Mouse (Mus musculus) midbrain, embryonic 10.5 days (tissue): Measurements from ENCODE around the gene Map3k6. TPM values are rescaled to one million over a fixed set of nuclear protein-coding genes. Genes with fewer than 3 reads are reported as not detected.

Experiments used
- DNase-seq: peaks from one replicate; pipeline ENCODE4 v3.0.0-alpha.2; 2017; ENCODE audit warnings: low spot score
- H3K27ac ChIP-seq: fragments of 300-500 bp; sonication (generic); replicated peaks from 2 replicates; pipeline ENCODE4 v1.5.1; 2016; ENCODE audit warnings: mild to moderate bottlenecking
- H3K27me3 ChIP-seq: fragments of 300-500 bp; sonication (generic); 2 replicates; pipeline ENCODE4 v1.6.1; 2016; ENCODE audit warnings: low read depth, mild to moderate bottlenecking; ENCODE audit not compliant: poor library complexity, severe bottlenecking
- H3K36me3 ChIP-seq: fragments of 300-500 bp; sonication (generic); 2 replicates; pipeline ENCODE4 v1.6.1; 2016; ENCODE audit warnings: mild to moderate bottlenecking, moderate library complexity
- H3K4me1 ChIP-seq: fragments of 300-500 bp; sonication (generic); 2 replicates; pipeline ENCODE4 v1.6.1; 2016
- H3K4me3 ChIP-seq: fragments of 300-500 bp; sonication (generic); 2 replicates; pipeline ENCODE4 v1.5.1; 2016; ENCODE audit warnings: mild to moderate bottlenecking, moderate library complexity
- H3K9me3 ChIP-seq: fragments of 300-500 bp; sonication (generic); replicated peaks from 2 replicates; pipeline ENCODE4 v1.6.1; 2016; ENCODE audit warnings: mild to moderate bottlenecking
- WGBS: fragments of 180-500 bp; shearing (Covaris S2); methylation state at CpG from one replicate; pipeline ENCODE4 v1.1.7; 2016; 5-methylcytosine and 5-hydroxymethylcytosine counted together
- polyA plus RNA-seq: library from polyadenylated mRNA; unstranded; fragments of >200 nt; fragmentation: Nextera tagmentation; extraction: Ambion mirVana; gene quantifications from 2 replicates; pipeline ENCODE4 v1.2.1, GENCODE M21; 2016

Map3k6 gene
- 2.6 and 3.0 TPM in 2 replicates for polyA plus RNA-seq

- H3K4me3 ChIP-seq: peak within 1 kb of the TSS; percentile 70
- H3K27ac ChIP-seq: peak within 1 kb of the TSS; percentile 83
- peaks cover 34% of the 10 kb centered on the region for H3K4me1 ChIP-seq
- no peaks in the 10 kb centered on the region for H3K36me3 ChIP-seq
- peak; percentile 38 for DNase-seq
- peaks cover 88% of the 10 kb centered on the region for H3K27me3 ChIP-seq
- H3K9me3 ChIP-seq: no peaks in the 10 kb centered on the region
- 4% methylated on average over 16 of the region's 16 CpGs for WGBS
These were observed at the start of gene Map3k6 for GRCm38 (mm10) chr4:133240490-133240921. Gene Map3k6 (plus strand): TSS chr4:133240818.

- H3K4me1 ChIP-seq: peaks cover 62% of the 10 kb centered on the region
- no peak overlapping the region for H3K4me3 ChIP-seq
- H3K9me3 ChIP-seq: no peaks in the 10 kb centered on the region
- no peaks in the 10 kb centered on the region for H3K27me3 ChIP-seq
- 87% methylated on average over 10 of the region's 11 CpGs for WGBS
- DNase-seq: no peak
- 0 out of 2 replicates have a peak overlapping the region, but pooled peaks have one; percentile 2 for H3K27ac ChIP-seq
- H3K36me3 ChIP-seq: peaks cover 75% of the 10 kb centered on the region
These were observed 46.1 kb upstream of the Map3k6 start for GRCm38 (mm10) chr4:133194482-133194881.

GRCm38 (mm10) chr4:133195014-133195413, 45.6 kb upstream of the Map3k6 start:
- 72% methylated on average over 4 of the region's 4 CpGs for WGBS
- Histone ChIP-seq H3K27me3 (no peaks in the 10 kb centered on the region), H3K4me3 (no peak overlapping the region), H3K27ac (no peak overlapping the region), H3K36me3 (peaks cover 70% of the 10 kb centered on the region), H3K4me1 (peaks cover 62% of the 10 kb centered on the region), H3K9me3 (no peaks in the 10 kb centered on the region)
- no peak for DNase-seq

GRCm38 (mm10) chr4:133196136-133196535, 44.5 kb upstream of the Map3k6 start:
- WGBS: 73% methylated on average over 2 of the region's 2 CpGs
- H3K4me1 ChIP-seq: peaks cover 68% of the 10 kb centered on the region
- H3K4me3 ChIP-seq: no peak overlapping the region
- peaks cover 59% of the 10 kb centered on the region for H3K36me3 ChIP-seq
- DNase-seq: no peak
- no peaks in the 10 kb centered on the region for H3K27me3 ChIP-seq
- H3K27ac ChIP-seq: peak overlapping the region; percentile 58; the same call in 1 of the 2 replicates
- no peaks in the 10 kb centered on the region for H3K9me3 ChIP-seq

GRCm38 (mm10) chr4:133196852-133197251, 43.8 kb upstream of the Map3k6 start:
- 32% methylated on average over 7 of the region's 7 CpGs for WGBS
- no peak for DNase-seq
- Histone ChIP-seq H3K9me3 (no peaks in the 10 kb centered on the region), H3K27me3 (no peaks in the 10 kb centered on the region), H3K4me1 (peaks cover 75% of the 10 kb centered on the region), H3K36me3 (peaks cover 52% of the 10 kb centered on the region), H3K4me3 (no peak overlapping the region), H3K27ac (peak overlapping the region; percentile 82)

GRCm38 (mm10) chr4:133197355-133197754, 43.3 kb upstream of the Map3k6 start:
- WGBS: 9% methylated on average over 5 of the region's 5 CpGs
- H3K4me3 ChIP-seq: no peak overlapping the region

GRCm38 (mm10) chr4:133197801-133198286, 42.8 kb upstream of the Map3k6 start:
- Histone ChIP-seq H3K4me1 (peaks cover 76% of the 10 kb centered on the region), H3K36me3 (peaks cover 42% of the 10 kb centered on the region), H3K27ac (peak overlapping the region; percentile 82), H3K4me3 (no peak overlapping the region), H3K9me3 (no peaks in the 10 kb centered on the region), H3K27me3 (no peaks in the 10 kb centered on the region)
- DNase-seq: peak; percentile 44
- WGBS: 15% methylated on average over 13 of the region's 13 CpGs

More at GRCm38 (mm10) chr4:133197355-133197754, 43.3 kb upstream of the Map3k6 start:
- Histone ChIP-seq H3K4me1 (peaks cover 76% of the 10 kb centered on the region), H3K36me3 (peaks cover 47% of the 10 kb centered on the region), H3K27me3 (no peaks in the 10 kb centered on the region), H3K27ac (peak overlapping the region; percentile 82), H3K9me3 (no peaks in the 10 kb centered on the region)
- DNase-seq: no peak

GRCm38 (mm10) chr4:133198337-133199180, 42.1 kb upstream of the Map3k6 start:
- no peaks in the 10 kb centered on the region for H3K9me3 ChIP-seq
- peaks cover 35% of the 10 kb centered on the region for H3K36me3 ChIP-seq
- DNase-seq: peak; percentile 69
- H3K4me3 ChIP-seq: peak overlapping the region; percentile 26
- H3K4me1 ChIP-seq: peaks cover 79% of the 10 kb centered on the region
- WGBS: 14% methylated on average over 19 of the region's 19 CpGs
- H3K27ac ChIP-seq: peak overlapping the region; percentile 82
- H3K27me3 ChIP-seq: no peaks in the 10 kb centered on the region

- Histone ChIP-seq H3K36me3 (peaks cover 23% of the 10 kb centered on the region), H3K4me3 (no peak overlapping the region), H3K9me3 (no peaks in the 10 kb centered on the region), H3K4me1 (peaks cover 82% of the 10 kb centered on the region), H3K27ac (peak overlapping the region; percentile 75), H3K27me3 (no peaks in the 10 kb centered on the region)
- no peak for DNase-seq
- 75% methylated on average over 6 of the region's 6 CpGs for WGBS
These were observed 40.9 kb upstream of the Map3k6 start for GRCm38 (mm10) chr4:133199743-133200142.

- Histone ChIP-seq H3K36me3 (peaks cover 17% of the 10 kb centered on the region), H3K27me3 (no peaks in the 10 kb centered on the region), H3K4me3 (no peak overlapping the region), H3K27ac (peak overlapping the region; percentile 75), H3K4me1 (peaks cover 81% of the 10 kb centered on the region), H3K9me3 (no peaks in the 10 kb centered on the region)
- DNase-seq: no peak
- 52% methylated on average over 21 of the region's 21 CpGs for WGBS
These were observed 40.3 kb upstream of the Map3k6 start for GRCm38 (mm10) chr4:133200343-133200742.

- 79% methylated on average over 8 of the region's 8 CpGs for WGBS
- H3K4me1 ChIP-seq: peaks cover 73% of the 10 kb centered on the region
- no peaks in the 10 kb centered on the region for H3K27me3 ChIP-seq
- H3K9me3 ChIP-seq: no peaks in the 10 kb centered on the region
- DNase-seq: no peak
- no peak overlapping the region for H3K4me3 ChIP-seq
- H3K27ac ChIP-seq: peak overlapping the region; percentile 43; the same call in 1 of the 2 replicates
- H3K36me3 ChIP-seq: peaks cover 8% of the 10 kb centered on the region
These were observed 39.4 kb upstream of the Map3k6 start for GRCm38 (mm10) chr4:133201006-133201771.

- no peaks in the 10 kb centered on the region for H3K27me3 ChIP-seq
- 91% methylated on average over 3 of the region's 3 CpGs for WGBS
- H3K4me3 ChIP-seq: no peak overlapping the region
These were observed 38.4 kb upstream of the Map3k6 start for GRCm38 (mm10) chr4:133202254-133202653.

More at GRCm38 (mm10) chr4:133202254-133202653, 38.4 kb upstream of the Map3k6 start:
- no peaks in the 10 kb centered on the region for H3K9me3 ChIP-seq
- no peak overlapping the region; the same call in 1 of the 2 replicates for H3K27ac ChIP-seq
- no peak for DNase-seq
- no peaks in the 10 kb centered on the region for H3K36me3 ChIP-seq
- H3K4me1 ChIP-seq: peaks cover 63% of the 10 kb centered on the region
